Mouse (Mus musculus): ENCODE measurements around the gene Pnmt.

DNA sequence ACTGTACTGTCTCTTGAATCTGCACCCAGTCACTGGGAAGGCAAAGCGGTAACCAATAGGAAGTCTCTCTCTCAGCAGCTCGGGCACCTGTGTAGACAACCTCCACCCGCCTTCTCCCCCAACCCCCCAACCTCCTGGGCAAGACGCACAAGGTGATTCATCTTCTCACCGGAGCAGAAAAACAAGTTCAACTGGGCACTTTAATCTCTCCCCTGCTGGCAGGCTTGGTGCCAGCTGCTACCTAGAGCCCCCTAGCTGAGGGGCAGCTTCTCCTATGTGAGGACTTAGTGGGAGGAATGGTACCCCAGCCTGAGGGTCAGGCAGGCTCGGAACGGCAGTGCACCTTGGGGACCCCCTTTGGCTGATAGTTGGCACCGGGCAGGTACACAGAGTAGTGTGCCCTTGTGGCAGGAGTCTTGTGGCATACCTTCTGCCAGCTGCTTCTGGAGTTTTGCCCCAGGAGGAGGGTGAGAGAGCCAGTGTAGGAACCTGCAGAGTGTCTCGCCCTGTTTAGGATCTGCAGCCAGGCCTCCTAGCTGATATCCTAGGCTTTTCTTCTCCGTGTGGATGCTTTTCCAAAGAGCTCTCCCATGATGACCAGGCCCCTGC is 32.8 kb downstream of the Pnmt start:
- TF ChIP-seq POLR2A (IDR thresholded peaks at IDR 0.05; ENCODE audit: low read depth, low read length) (no peak), CTCF (conservative IDR thresholded peaks at IDR 0.05; ENCODE audit: insufficient read depth, insufficient read length, low read depth, low read length) (no peak)
